Mouse (Mus musculus): ENCODE measurements around the gene Setd3. TPM values are rescaled to one million over a fixed set of nuclear protein-coding genes. Genes with fewer than 3 reads are reported as not detected.

The Setd3 gene
- polyA plus RNA-seq, 1 experiment: 51.0 TPM

DNA sequence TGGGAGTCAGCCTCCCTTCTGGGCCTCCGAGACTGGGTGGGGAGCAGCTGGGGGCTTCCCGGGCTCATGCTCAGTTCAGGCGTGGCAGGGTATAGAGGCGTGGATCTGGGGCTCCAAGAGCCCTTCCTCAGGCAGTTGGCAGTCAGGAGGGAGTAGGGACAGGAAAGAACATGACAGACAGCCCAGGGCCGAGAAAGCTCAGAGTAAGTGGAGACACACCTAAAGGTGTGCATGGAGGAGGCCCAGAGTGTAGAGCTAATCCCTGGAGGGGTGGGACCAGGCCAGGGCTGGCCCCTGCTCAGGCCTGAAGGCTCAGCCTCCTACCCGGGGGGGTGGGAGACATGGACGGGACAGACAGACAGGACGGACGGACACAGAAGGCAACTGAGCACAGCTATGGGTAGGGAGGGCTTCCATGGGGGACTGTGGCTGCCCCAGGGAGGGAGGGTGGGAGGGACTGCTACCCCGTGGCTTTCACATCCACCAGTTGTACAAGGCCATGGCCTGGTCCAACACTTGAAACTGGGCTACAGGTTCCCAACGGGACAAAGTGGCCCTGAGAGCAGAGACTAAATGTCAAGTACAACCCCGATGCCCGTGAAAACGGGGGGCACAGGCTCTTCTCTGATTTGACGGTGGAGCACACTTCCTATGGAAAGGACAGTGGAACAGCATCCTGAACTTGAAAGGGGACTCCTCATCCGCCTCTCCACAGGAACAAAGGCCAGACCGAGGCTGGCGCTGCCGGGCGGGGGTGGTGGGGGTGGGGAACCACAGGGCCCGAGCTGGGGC lies 40.9 kb upstream of the Setd3 start:
- no peak overlapping the region for H3K27ac ChIP-seq (ENCODE audit: control insufficient read depth, insufficient read depth, low read depth, low read length, poor library complexity)
- no peaks in the 10 kb centered on the region for H3K4me1 ChIP-seq (ENCODE audit: control insufficient read depth, insufficient read depth, low read length)
- WGBS: 86% methylated on average over 21 of the region's 21 CpGs
- no peak overlapping the region for H3K4me3 ChIP-seq (replicated peaks; ENCODE audit: control insufficient read depth, low read depth, low read length)
- TF ChIP-seq CTCF (IDR thresholded peaks at IDR 0.05; ENCODE audit: control insufficient read depth, insufficient read depth, low read length) (no peak), POLR2A (IDR thresholded peaks at IDR 0.05; ENCODE audit: borderline replicate concordance, control insufficient read depth, low read depth, low read length) (no peak)

DNA sequence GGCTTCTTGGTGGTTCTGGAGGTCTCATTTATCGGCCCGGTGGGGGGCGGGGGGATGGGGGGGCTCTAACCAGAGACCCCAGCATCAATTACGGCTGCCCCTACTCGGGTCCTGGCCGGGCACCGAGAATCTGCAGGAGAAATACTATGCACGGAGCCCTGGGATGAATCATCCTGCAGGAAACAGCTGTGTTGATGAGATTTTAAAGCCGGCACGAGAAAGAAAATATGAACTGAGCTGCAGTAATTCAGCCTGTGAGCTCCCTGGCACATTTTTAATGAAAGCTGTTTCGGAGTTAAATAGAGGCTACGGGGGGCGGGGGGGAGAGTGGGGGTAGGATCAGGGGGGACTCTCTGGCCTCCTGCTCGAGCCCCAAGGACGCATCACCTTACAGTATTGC lies 40.0 kb upstream of the Setd3 start:
- 64% methylated on average over 15 of the region's 15 CpGs for WGBS

GRCm38 (mm10) chr12:108217572-108217971 lies 38.5 kb upstream of the Setd3 start:
- Histone ChIP-seq H3K4me1 (ENCODE audit: control insufficient read depth, insufficient read depth, low read length) (no peaks in the 10 kb centered on the region), H3K4me3 (replicated peaks; ENCODE audit: control insufficient read depth, low read depth, low read length) (no peak overlapping the region), H3K27ac (ENCODE audit: control insufficient read depth, insufficient read depth, low read depth, low read length, poor library complexity) (no peak overlapping the region)
- 58% methylated on average over 5 of the region's 5 CpGs for WGBS
- peak; percentile 59 for TF ChIP-seq CTCF (IDR thresholded peaks at IDR 0.05; ENCODE audit: control insufficient read depth, insufficient read depth, low read length)
- no peak for TF ChIP-seq POLR2A (IDR thresholded peaks at IDR 0.05; ENCODE audit: borderline replicate concordance, control insufficient read depth, low read depth, low read length)

More for the DNA sequence above, 40.0 kb upstream of the Setd3 start:
- H3K4me1 ChIP-seq (ENCODE audit: control insufficient read depth, insufficient read depth, low read length): no peaks in the 10 kb centered on the region
- H3K27ac ChIP-seq (ENCODE audit: control insufficient read depth, insufficient read depth, low read depth, low read length, poor library complexity): no peak overlapping the region
- no peak for TF ChIP-seq CTCF (IDR thresholded peaks at IDR 0.05; ENCODE audit: control insufficient read depth, insufficient read depth, low read length)
- TF ChIP-seq POLR2A (IDR thresholded peaks at IDR 0.05; ENCODE audit: borderline replicate concordance, control insufficient read depth, low read depth, low read length): no peak
- H3K4me3 ChIP-seq (replicated peaks; ENCODE audit: control insufficient read depth, low read depth, low read length): no peak overlapping the region

- Histone ChIP-seq H3K4me3 (replicated peaks; ENCODE audit: control insufficient read depth, low read depth, low read length) (no peak overlapping the region), H3K27ac (ENCODE audit: control insufficient read depth, insufficient read depth, low read depth, low read length, poor library complexity) (no peak overlapping the region), H3K4me1 (ENCODE audit: control insufficient read depth, insufficient read depth, low read length) (no peaks in the 10 kb centered on the region)
- WGBS: 71% methylated on average over 11 of the region's 11 CpGs
- no peak for TF ChIP-seq POLR2A (IDR thresholded peaks at IDR 0.05; ENCODE audit: borderline replicate concordance, control insufficient read depth, low read depth, low read length)
- no peak for TF ChIP-seq CTCF (IDR thresholded peaks at IDR 0.05; ENCODE audit: control insufficient read depth, insufficient read depth, low read length)
Observed at GRCm38 (mm10) chr12:108216611-108217370, 37.7 kb upstream of the Setd3 start.

DNA sequence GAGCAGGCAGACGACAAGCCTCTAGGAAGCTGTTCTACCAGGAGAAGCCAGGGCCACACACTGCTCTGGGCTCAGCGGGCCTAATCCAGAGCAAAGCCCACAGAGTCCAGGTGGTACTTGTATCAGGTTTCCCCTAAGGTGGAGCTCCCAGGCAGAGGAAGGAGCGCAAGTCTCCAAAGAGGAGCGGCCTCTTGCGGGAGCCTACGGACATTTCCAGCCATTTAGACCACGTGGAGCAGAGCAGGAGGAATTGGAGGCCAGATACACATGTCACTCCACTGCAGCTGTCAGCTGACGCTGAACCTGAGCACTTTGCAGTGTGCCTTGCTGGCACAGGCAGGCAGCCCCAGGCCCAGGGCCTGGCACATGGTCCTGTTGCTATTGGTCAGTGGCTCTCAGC lies 36.0 kb upstream of the Setd3 start:
- Histone ChIP-seq H3K4me1 (ENCODE audit: control insufficient read depth, insufficient read depth, low read length) (no peaks in the 10 kb centered on the region), H3K4me3 (replicated peaks; ENCODE audit: control insufficient read depth, low read depth, low read length) (no peak overlapping the region), H3K27ac (ENCODE audit: control insufficient read depth, insufficient read depth, low read depth, low read length, poor library complexity) (no peak overlapping the region)
- WGBS: 91% methylated on average over 8 of the region's 8 CpGs
- TF ChIP-seq POLR2A (IDR thresholded peaks at IDR 0.05; ENCODE audit: borderline replicate concordance, control insufficient read depth, low read depth, low read length) (no peak), CTCF (IDR thresholded peaks at IDR 0.05; ENCODE audit: control insufficient read depth, insufficient read depth, low read length) (no peak)

GRCm38 (mm10) chr12:108213090-108214041 lies 34.3 kb upstream of the Setd3 start:
- 62% methylated on average over 18 of the region's 18 CpGs for WGBS

GRCm38 (mm10) chr12:108212476-108212875 lies 33.4 kb upstream of the Setd3 start:
- no peaks in the 10 kb centered on the region for H3K4me1 ChIP-seq (ENCODE audit: control insufficient read depth, insufficient read depth, low read length)
- 78% methylated on average over 6 of the region's 6 CpGs for WGBS
- TF ChIP-seq POLR2A (IDR thresholded peaks at IDR 0.05; ENCODE audit: borderline replicate concordance, control insufficient read depth, low read depth, low read length) (no peak), CTCF (IDR thresholded peaks at IDR 0.05; ENCODE audit: control insufficient read depth, insufficient read depth, low read length) (no peak)
- no peak overlapping the region for H3K4me3 ChIP-seq (replicated peaks; ENCODE audit: control insufficient read depth, low read depth, low read length)
- H3K27ac ChIP-seq (ENCODE audit: control insufficient read depth, insufficient read depth, low read depth, low read length, poor library complexity): no peak overlapping the region

More at GRCm38 (mm10) chr12:108213090-108214041, 34.3 kb upstream of the Setd3 start:
- Histone ChIP-seq H3K4me1 (ENCODE audit: control insufficient read depth, insufficient read depth, low read length) (no peaks in the 10 kb centered on the region), H3K27ac (ENCODE audit: control insufficient read depth, insufficient read depth, low read depth, low read length, poor library complexity) (no peak overlapping the region), H3K4me3 (replicated peaks; ENCODE audit: control insufficient read depth, low read depth, low read length) (no peak overlapping the region)
- TF ChIP-seq POLR2A (IDR thresholded peaks at IDR 0.05; ENCODE audit: borderline replicate concordance, control insufficient read depth, low read depth, low read length) (no peak), CTCF (IDR thresholded peaks at IDR 0.05; ENCODE audit: control insufficient read depth, insufficient read depth, low read length) (no peak)

Measured in bone marrow, adult 2 months (tissue).